Mouse (Mus musculus): ENCODE measurements around the gene Cfp. TPM values are rescaled to one million over a fixed set of nuclear protein-coding genes. Genes with fewer than 3 reads are reported as not detected.

The Cfp gene
- polyA plus RNA-seq (2012; rRNA removed): 8.2 and 9.0 TPM in 2 replicates

DNA sequence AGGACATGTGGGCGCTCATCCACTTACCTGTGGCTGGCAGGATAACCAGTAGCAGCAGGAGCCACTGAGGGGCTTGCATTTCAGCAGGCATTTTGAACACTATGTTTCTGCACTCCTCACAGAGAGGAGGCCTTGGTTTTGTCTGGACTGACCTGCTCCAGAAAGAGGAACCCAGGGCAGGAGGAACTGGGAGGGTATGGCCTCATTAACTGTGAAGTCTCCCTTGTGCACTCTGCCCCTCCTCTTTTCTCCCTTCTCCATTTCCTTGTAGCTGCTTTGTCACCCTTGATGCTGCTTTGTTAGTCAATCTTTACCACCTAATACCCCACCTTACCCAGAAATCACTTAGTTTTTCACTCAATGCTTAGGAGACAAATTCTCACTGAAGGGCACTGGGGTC lies at the start of gene Cfp:
Gene Cfp, minus strand, starts transcription at position 192 of the 400 bp plus-strand sequence.

DNA sequence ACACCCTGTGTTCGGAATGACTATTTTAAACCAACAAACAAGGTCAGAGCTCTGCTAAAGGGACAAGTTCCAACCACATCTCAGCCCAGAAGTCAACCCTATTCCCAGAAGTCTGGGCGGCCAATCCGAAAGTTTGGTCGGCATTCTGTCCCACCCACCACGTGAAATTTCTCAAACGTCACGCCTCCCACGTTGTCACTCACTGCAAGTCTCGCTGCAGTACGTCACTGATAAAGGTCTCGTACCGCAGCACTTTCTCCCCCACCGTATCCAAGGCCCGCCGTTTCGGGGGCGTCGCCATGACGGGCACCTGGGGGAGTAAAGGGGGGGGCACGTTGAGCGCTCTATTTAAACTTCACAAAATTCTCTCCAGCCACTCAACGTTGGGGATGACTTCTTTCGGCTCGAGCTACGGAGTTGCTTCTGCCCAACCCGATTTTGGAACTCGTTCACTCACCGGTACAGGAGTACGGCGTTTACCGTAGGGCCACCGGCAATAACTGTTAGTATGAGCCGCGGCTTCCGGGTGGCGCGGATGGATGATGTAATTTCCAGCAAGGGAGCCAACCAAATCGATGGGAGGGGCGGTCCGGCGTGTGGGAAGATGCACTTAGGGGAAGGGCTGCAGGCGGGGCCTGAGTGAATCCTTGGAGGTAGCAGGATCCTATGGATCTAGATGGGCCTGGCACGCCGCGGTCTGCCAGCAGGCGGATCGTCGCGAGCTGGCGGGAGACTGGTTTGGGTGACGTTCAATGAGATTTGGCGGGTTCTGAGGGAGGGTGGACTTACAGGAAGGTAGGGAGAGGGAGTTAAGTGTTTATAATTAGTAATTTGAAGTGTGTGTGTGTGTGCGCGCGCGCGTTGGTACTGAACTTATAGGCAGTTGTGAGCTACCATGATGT lies 30.4 kb upstream of the Cfp start, which contains the start of gene Uxt:
Gene Uxt, minus strand, starts transcription at position 541 of the 902 bp plus-strand sequence.

GRCm38 (mm10) chrX:20950191-20950880 lies 19.0 kb upstream of the Cfp start, which contains the start of gene Elk1:
TSS of gene Elk1 (minus strand) at chrX:20950608.

DNA sequence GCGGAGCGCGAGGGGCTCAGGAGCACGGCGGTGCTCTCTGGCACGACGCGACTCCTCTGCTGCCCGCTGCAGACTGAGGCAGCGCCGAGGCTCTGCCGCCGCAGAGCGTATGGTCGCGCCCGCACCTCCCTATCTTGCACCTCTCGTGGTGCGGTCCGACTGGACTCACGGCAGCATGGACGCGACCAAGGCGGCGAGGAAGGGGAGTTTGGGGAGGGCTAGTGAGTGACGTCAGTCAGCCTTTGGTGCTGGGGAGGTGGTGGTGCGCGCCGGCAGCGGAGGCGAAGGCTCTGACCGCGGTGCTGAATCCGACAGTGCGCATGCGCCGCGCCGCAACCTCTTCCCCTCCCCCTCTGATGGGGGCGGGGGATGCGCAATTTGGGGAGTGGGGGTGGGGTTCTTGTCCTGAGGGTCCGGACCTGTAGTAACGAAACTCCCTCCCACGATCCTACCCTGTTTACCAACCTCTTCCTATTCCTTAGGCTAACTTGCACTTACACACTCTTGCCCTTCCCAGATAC lies 10.5 kb downstream of the Cfp start, which contains the start of gene Syn1:
Gene Syn1, minus strand, starts transcription at position 161 of the 521 bp plus-strand sequence.

Other genes with a start within 250 kb of the Cfp start
- gene Cdk16, start 243.6 kb downstream of the Cfp start, polyA plus RNA-seq (2012; rRNA removed): 62.6 and 72.1 TPM in 2 replicates
- 0.73 and 1.5 TPM in 2 replicates for gene Usp11, start 227.6 kb downstream of the Cfp start, polyA plus RNA-seq (2012; rRNA removed)
- 76.0 and 84.0 TPM in 2 replicates for gene Araf, start 133.7 kb downstream of the Cfp start, polyA plus RNA-seq (2012; rRNA removed)
- 7.8 and 12.1 TPM in 2 replicates for gene Timp1, start 61.4 kb downstream of the Cfp start, polyA plus RNA-seq (2012; rRNA removed)
- 1.1 and 1.7 TPM in 2 replicates for gene Syn1, start 10.6 kb downstream of the Cfp start, polyA plus RNA-seq (2012; rRNA removed)
- gene Elk1, start 19.1 kb upstream of the Cfp start, polyA plus RNA-seq (2012; rRNA removed): 4.6 and 6.6 TPM in 2 replicates
- 3.9 and 4.4 TPM in 2 replicates for gene Uxt, start 30.5 kb upstream of the Cfp start, polyA plus RNA-seq (2012; rRNA removed)
- gene Zfp182, start 130.8 kb upstream of the Cfp start, polyA plus RNA-seq (2012; rRNA removed): 0.02 and 0.11 TPM in 2 replicates
- not detected in 2 replicates for gene Spaca5, start 136.9 kb upstream of the Cfp start, polyA plus RNA-seq (2012; rRNA removed)
- 0.02 TPM in 1 of 2 replicates, not detected in the other for gene Zfp300, start 158.0 kb upstream of the Cfp start, polyA plus RNA-seq (2012; rRNA removed)
- gene Ssxa1, start 184.3 kb upstream of the Cfp start, polyA plus RNA-seq (2012; rRNA removed): not detected in 2 replicates
- not detected in 2 replicates for gene Gm21876, start 244.1 kb upstream of the Cfp start, polyA plus RNA-seq (2012; rRNA removed)